Mouse (Mus musculus): ENCODE measurements around the gene Thoc5. TPM values are rescaled to one million over a fixed set of nuclear protein-coding genes. Genes with fewer than 3 reads are reported as not detected.

Gene Thoc5
- total and polyA plus RNA-seq, 2 experiments: 10.0 to 10.4 TPM

DNA sequence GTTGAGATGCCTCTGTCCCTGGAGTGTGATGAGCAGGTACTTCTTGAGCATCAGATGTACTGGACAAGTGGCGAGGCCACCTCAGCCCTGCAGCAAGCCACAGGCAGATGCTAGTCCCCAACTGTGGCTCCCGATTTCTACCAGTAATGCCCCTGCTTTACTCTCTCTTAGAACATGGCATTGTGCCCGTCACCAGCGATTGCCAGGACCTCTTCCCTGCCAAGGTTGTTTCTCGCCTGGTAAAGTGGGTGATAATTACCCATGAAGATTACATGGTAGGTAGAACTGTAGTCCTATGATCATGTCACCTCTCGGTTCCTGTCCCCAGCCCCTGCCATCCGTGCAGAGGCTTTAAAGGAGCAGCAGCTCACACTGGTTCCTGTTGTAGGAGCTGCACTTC is 26.6 kb downstream of the Thoc5 start:
- DNase-seq (ENCODE audit: extremely low read depth, low read depth, low spot score): no peak

DNA sequence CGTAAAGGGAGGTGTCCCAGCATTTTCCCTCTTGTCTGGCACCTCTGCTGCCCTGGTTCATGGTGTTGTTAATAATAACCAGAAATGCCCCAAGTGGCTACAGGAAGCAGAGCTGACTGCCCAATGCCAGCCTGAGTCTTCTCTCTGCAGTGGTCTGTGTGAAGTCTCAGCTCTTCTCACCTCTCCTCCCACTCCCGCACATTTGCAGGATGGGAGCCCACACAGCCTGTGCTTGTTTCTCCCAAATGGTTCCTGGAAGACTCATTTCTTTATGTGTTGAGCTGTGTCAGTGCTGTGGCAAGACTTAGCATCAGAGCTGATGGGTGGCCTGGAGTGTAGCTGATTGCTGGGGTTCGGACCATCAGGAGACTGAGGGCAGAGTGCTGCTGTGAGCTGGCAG is 32.1 kb downstream of the Thoc5 start:
- no peak overlapping the region for H3K4me3 ChIP-seq (ENCODE audit: insufficient read depth, low read depth, low read length)
- H3K79me2 ChIP-seq (ENCODE audit: control insufficient read depth, insufficient read depth, low read length): no peaks in the 10 kb centered on the region
- H3K4me1 ChIP-seq (ENCODE audit: control insufficient read depth, insufficient read depth, low read length): no peaks in the 10 kb centered on the region; the same call in 1 of the 2 replicates
- TF ChIP-seq CTCF (IDR thresholded peaks at IDR 0.05; ENCODE audit: low read depth, low read length) (no peak), POLR2A (IDR thresholded peaks at IDR 0.05; ENCODE audit: extremely low read depth, insufficient read depth, low read length) (no peak)
- H3K27me3 ChIP-seq (ENCODE audit: control insufficient read depth, insufficient read depth, low read length): no peaks in the 10 kb centered on the region
- WGBS: 92% methylated on average over 3 of the region's 3 CpGs
- no peak for DNase-seq (ENCODE audit: extremely low read depth, low read depth, low spot score)
- peaks cover 32% of the 10 kb centered on the region for H3K36me3 ChIP-seq (ENCODE audit: control insufficient read depth, insufficient read depth, low read length)
- H3K27ac ChIP-seq (replicated peaks; ENCODE audit: insufficient read depth, low read depth, low read length): peak overlapping the region; percentile 42; the same call in 1 of the 2 replicates
- no peak overlapping the region for H3K9ac ChIP-seq (ENCODE audit: low read depth, low read length)

More for the DNA sequence above, 26.6 kb downstream of the Thoc5 start:
- Histone ChIP-seq H3K4me1 (ENCODE audit: control insufficient read depth, insufficient read depth, low read length) (no peaks in the 10 kb centered on the region), H3K27me3 (ENCODE audit: control insufficient read depth, insufficient read depth, low read length) (no peaks in the 10 kb centered on the region), H3K9ac (ENCODE audit: low read depth, low read length) (no peak overlapping the region), H3K27ac (replicated peaks; ENCODE audit: insufficient read depth, low read depth, low read length) (no peak overlapping the region), H3K36me3 (ENCODE audit: control insufficient read depth, insufficient read depth, low read length) (peaks cover 39% of the 10 kb centered on the region), H3K4me3 (ENCODE audit: insufficient read depth, low read depth, low read length) (no peak overlapping the region), H3K79me2 (ENCODE audit: control insufficient read depth, insufficient read depth, low read length) (no peaks in the 10 kb centered on the region)
- TF ChIP-seq CTCF (IDR thresholded peaks at IDR 0.05; ENCODE audit: low read depth, low read length): no peak
- no peak for TF ChIP-seq POLR2A (IDR thresholded peaks at IDR 0.05; ENCODE audit: extremely low read depth, insufficient read depth, low read length)
- 88% methylated on average over 7 of the region's 7 CpGs for WGBS

DNA sequence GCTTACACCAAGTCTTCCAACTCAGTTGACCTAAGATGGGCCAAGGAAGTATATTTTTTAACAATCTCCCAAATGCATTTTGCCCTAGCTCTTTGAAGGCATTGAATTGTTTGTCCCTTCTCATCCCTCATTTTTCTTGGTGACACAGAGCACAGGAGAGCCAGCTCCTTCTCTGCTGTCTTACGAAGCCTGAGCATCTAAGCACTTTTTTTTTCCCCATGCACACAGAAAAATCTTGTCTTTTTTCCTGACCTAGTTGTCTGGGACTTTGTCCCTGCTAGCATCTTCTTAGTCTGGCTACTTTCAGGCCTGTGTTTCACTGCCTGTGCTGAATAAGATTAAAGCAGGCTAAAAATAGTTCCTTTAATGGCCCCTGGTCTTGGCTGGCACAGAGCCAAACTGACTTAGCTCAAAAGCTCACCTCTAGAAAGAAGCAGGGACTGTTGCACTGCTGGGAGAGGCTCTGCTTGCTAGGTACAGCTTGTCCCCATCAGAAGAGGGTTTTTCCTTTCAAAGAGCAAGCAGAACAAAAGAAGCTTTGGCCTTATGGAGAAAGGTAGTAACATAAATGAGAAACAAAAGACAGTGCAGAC is 36.0 kb downstream of the Thoc5 start:
- H3K27me3 ChIP-seq (ENCODE audit: control insufficient read depth, insufficient read depth, low read length): no peaks in the 10 kb centered on the region
- H3K36me3 ChIP-seq (ENCODE audit: control insufficient read depth, insufficient read depth, low read length): peaks cover 19% of the 10 kb centered on the region; the same call in 1 of the 2 replicates
- no peak overlapping the region for H3K9ac ChIP-seq (ENCODE audit: low read depth, low read length)
- H3K27ac ChIP-seq (replicated peaks; ENCODE audit: insufficient read depth, low read depth, low read length): no peak overlapping the region
- no peak for DNase-seq (ENCODE audit: extremely low read depth, low read depth, low spot score)
- no peak for TF ChIP-seq POLR2A (IDR thresholded peaks at IDR 0.05; ENCODE audit: extremely low read depth, insufficient read depth, low read length)
- TF ChIP-seq CTCF (IDR thresholded peaks at IDR 0.05; ENCODE audit: low read depth, low read length): no peak
- no peaks in the 10 kb centered on the region for H3K79me2 ChIP-seq (ENCODE audit: control insufficient read depth, insufficient read depth, low read length)
- H3K4me1 ChIP-seq (ENCODE audit: control insufficient read depth, insufficient read depth, low read length): no peaks in the 10 kb centered on the region; the same call in 1 of the 2 replicates
- 91% methylated on average over 1 of the region's 1 CpGs for WGBS
- H3K4me3 ChIP-seq (ENCODE audit: insufficient read depth, low read depth, low read length): no peak overlapping the region

GRCm38 (mm10) chr11:4936243-4936642 is 41.1 kb downstream of the Thoc5 start:
- TF ChIP-seq POLR2A (IDR thresholded peaks at IDR 0.05; ENCODE audit: extremely low read depth, insufficient read depth, low read length) (no peak), CTCF (IDR thresholded peaks at IDR 0.05; ENCODE audit: low read depth, low read length) (no peak)

GRCm38 (mm10) chr11:4946530-4946929 is 51.4 kb downstream of the Thoc5 start:
- Histone ChIP-seq H3K9ac (ENCODE audit: low read depth, low read length) (no peak overlapping the region), H3K27me3 (ENCODE audit: control insufficient read depth, insufficient read depth, low read length) (peaks cover 23% of the 10 kb centered on the region), H3K27ac (replicated peaks; ENCODE audit: insufficient read depth, low read depth, low read length) (no peak overlapping the region), H3K79me2 (ENCODE audit: control insufficient read depth, insufficient read depth, low read length) (no peaks in the 10 kb centered on the region), H3K36me3 (ENCODE audit: control insufficient read depth, insufficient read depth, low read length) (no peaks in the 10 kb centered on the region), H3K4me1 (ENCODE audit: control insufficient read depth, insufficient read depth, low read length) (peaks cover 2% of the 10 kb centered on the region; the same call in 1 of the 2 replicates), H3K4me3 (ENCODE audit: insufficient read depth, low read depth, low read length) (no peak overlapping the region)
- no peak for TF ChIP-seq CTCF (IDR thresholded peaks at IDR 0.05; ENCODE audit: low read depth, low read length)
- TF ChIP-seq POLR2A (IDR thresholded peaks at IDR 0.05; ENCODE audit: extremely low read depth, insufficient read depth, low read length): no peak
- no peak for DNase-seq (ENCODE audit: extremely low read depth, low read depth, low spot score)
- WGBS: 44% methylated on average over 13 of the region's 13 CpGs

More at GRCm38 (mm10) chr11:4936243-4936642, 41.1 kb downstream of the Thoc5 start:
- Histone ChIP-seq H3K4me1 (ENCODE audit: control insufficient read depth, insufficient read depth, low read length) (no peaks in the 10 kb centered on the region), H3K27ac (replicated peaks; ENCODE audit: insufficient read depth, low read depth, low read length) (no peak overlapping the region), H3K79me2 (ENCODE audit: control insufficient read depth, insufficient read depth, low read length) (no peaks in the 10 kb centered on the region), H3K4me3 (ENCODE audit: insufficient read depth, low read depth, low read length) (no peak overlapping the region), H3K36me3 (ENCODE audit: control insufficient read depth, insufficient read depth, low read length) (no peaks in the 10 kb centered on the region), H3K9ac (ENCODE audit: low read depth, low read length) (no peak overlapping the region), H3K27me3 (ENCODE audit: control insufficient read depth, insufficient read depth, low read length) (no peaks in the 10 kb centered on the region)
- WGBS: 82% methylated on average over 5 of the region's 5 CpGs
- DNase-seq (ENCODE audit: extremely low read depth, low read depth, low spot score): no peak
